Mouse (Mus musculus) cerebellum, adult 2 months (tissue): ENCODE results near the gene Sord.

Source experiments
- CTCF ChIP-seq: fragments of 200-500 bp; IDR thresholded peaks from 2 replicates; pipeline ENCODE4 v1.5.1; 2011; ENCODE audit warnings: low read depth, mild to moderate bottlenecking, control low read depth, low read length, moderate library complexity, borderline replicate concordance; ENCODE audit not compliant: insufficient read depth
- POLR2A ChIP-seq: fragments of 200-500 bp; IDR thresholded peaks from 2 replicates; pipeline ENCODE4 v1.6.1; 2011; ENCODE audit warnings: low read length, control low read depth, borderline replicate concordance; ENCODE audit not compliant: insufficient read depth

GRCm38 (mm10) chr2:122297271-122298095 is 62.9 kb downstream of the Sord start:
- TF ChIP-seq CTCF (no peak), POLR2A (no peak)
